ENCODE assay signal across 23 mouse cellular contexts in the genomic region with DNA sequence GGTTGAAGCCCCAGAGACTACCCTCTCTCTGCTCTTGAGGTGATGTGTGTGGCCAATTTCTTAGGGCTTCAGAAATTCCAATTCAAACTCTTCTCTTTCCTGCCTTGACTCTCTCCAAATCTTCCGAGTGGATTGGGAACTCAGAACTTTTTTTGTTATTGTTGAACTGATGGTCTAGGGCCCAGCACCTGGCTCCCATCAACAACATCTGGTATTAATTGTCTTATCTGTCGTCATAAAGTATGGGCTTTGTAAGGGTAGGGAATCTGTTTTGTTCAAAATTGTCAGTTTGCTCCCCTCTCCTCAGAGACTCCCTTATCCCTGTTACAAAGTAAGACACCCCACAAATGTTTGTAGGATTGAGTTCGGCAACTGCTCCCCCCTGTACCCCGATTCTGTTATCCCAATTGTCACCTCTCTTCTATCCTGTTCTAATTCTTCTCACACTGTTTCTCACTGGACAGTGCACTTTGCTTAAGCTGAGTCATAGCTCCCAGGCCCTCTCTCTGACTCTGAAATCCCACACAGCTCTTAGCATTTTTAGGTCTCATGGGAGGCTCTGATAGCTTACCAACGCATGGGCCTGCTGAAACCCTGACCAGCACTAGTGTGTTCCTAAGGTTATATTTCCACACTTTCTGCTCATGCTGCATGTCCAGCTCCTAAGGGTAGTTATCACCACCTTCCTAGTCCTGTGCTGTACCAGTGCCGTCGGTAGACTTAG.
DNase-seq lines count a peak whose midpoint lies in the region; ATAC-seq and TF ChIP-seq lines count a peak whose summit lies in the region.
"Had no signal": no experiment of that assay in that cellular context is flagged by ENCODE, and none has a peak within 500 bp of the region (broad histone marks: within the 10 kb centered on the region; RNA-seq: fewer than 3 reads in every experiment).

No protein-coding gene starts in this region.

- no peaks in the 10 kb centered on the region for H3K36me3 ChIP-seq in forebrain, embryonic 10.5 days (replicated peaks)
- H3K36me3 ChIP-seq in forebrain, embryonic 13.5 days (ENCODE audit: poor library complexity, severe bottlenecking), result no peaks in the 10 kb centered on the region
- no peaks in the 10 kb centered on the region for H3K36me3 ChIP-seq in midbrain, embryonic 11.5 days (ENCODE audit: control insufficient read depth, insufficient read depth, low read length)
- H3K36me3 ChIP-seq in midbrain, postnatal 0 days (ENCODE audit: insufficient read depth, low read length), result no peaks in the 10 kb centered on the region
- no peaks in the 10 kb centered on the region for H3K36me3 ChIP-seq in embryonic facial prominence, embryonic 14.5 days (ENCODE audit: control insufficient read depth, insufficient read depth, low read length)
- H3K36me3 ChIP-seq: hindbrain, embryonic 10.5 days; limb, embryonic 15.5 days; neural tube, embryonic 12.5 days had no signal

- WGBS in forebrain, embryonic 10.5 days, result 79% methylated on average over 7 of the region's 7 CpGs
- 91% methylated on average over 7 of the region's 7 CpGs for WGBS in forebrain, embryonic 13.5 days
- 83% methylated on average over 7 of the region's 7 CpGs for WGBS in midbrain, embryonic 11.5 days
- WGBS in midbrain, postnatal 0 days, result 90% methylated on average over 7 of the region's 7 CpGs
- 47% methylated on average over 7 of the region's 7 CpGs for WGBS in embryonic facial prominence, embryonic 14.5 days

- peak overlapping the region; percentile 54 for H3K27ac ChIP-seq in forebrain, embryonic 10.5 days
- no peak overlapping the region for H3K27ac ChIP-seq in forebrain, embryonic 13.5 days
- H3K27ac ChIP-seq in midbrain, embryonic 11.5 days (ENCODE audit: low read depth, low read length), result no peak overlapping the region
- H3K27ac ChIP-seq in midbrain, postnatal 0 days (ENCODE audit: low read depth, low read length), result no peak overlapping the region
- no peak overlapping the region for H3K27ac ChIP-seq in embryonic facial prominence, embryonic 14.5 days (replicated peaks; ENCODE audit: low read depth, low read length)
- H3K27ac ChIP-seq: limb, embryonic 15.5 days; neural tube, embryonic 12.5 days had no signal

- no peak overlapping the region for H3K4me2 ChIP-seq in forebrain, embryonic 13.5 days
- no peak overlapping the region for H3K4me2 ChIP-seq in midbrain, embryonic 11.5 days
- H3K4me2 ChIP-seq in midbrain, postnatal 0 days (ENCODE audit: low read depth, low read length, poor library complexity, severe bottlenecking), result no peak overlapping the region
- no peak overlapping the region for H3K4me2 ChIP-seq in embryonic facial prominence, embryonic 14.5 days (ENCODE audit: low read depth, low read length)
- H3K4me2 ChIP-seq: limb, embryonic 15.5 days; neural tube, embryonic 12.5 days had no signal

- no peak overlapping the region for H3K9ac ChIP-seq in forebrain, embryonic 13.5 days
- H3K9ac ChIP-seq in midbrain, embryonic 11.5 days (ENCODE audit: low read length), result no peak overlapping the region
- no peak overlapping the region for H3K9ac ChIP-seq in midbrain, postnatal 0 days (replicated peaks; ENCODE audit: low read length, poor library complexity, severe bottlenecking)
- H3K9ac ChIP-seq in embryonic facial prominence, embryonic 14.5 days (ENCODE audit: low read depth, low read length), result no peak overlapping the region
- H3K9ac ChIP-seq: limb, embryonic 15.5 days; neural tube, embryonic 12.5 days had no signal

- DNase-seq in forebrain, embryonic 10.5 days (ENCODE audit: extremely low spot score, low spot score), result no peak
- DNase-seq in midbrain, embryonic 11.5 days (ENCODE audit: low spot score, missing footprints), result peak; percentile 78
- no peak for DNase-seq in midbrain, postnatal 0 days (ENCODE audit: low spot score)
- DNase-seq in embryonic facial prominence, embryonic 14.5 days (ENCODE audit: low spot score), result peak; percentile 39
- DNase-seq in skeletal muscle tissue, adult 2 months (ENCODE audit: low read depth, low spot score), result peak; percentile 39
- no peak for DNase-seq in ovary, postnatal 14 days (ENCODE audit: low spot score)
- DNase-seq in kidney, postnatal 36 days, result no peak
- DNase-seq: adrenal gland, postnatal 10 days; cerebellum, adult 18-20 months; cerebellum, postnatal 36 days; kidney, adult 8-10 months; kidney, postnatal 4 days; layer of hippocampus, postnatal 36 days; lung, postnatal 14 days; thymus, postnatal 4 days had no signal

- H3K27me3 ChIP-seq in forebrain, embryonic 10.5 days (ENCODE audit: poor library complexity, severe bottlenecking), result no peaks in the 10 kb centered on the region
- H3K27me3 ChIP-seq in forebrain, embryonic 13.5 days, result no peaks in the 10 kb centered on the region
- no peaks in the 10 kb centered on the region for H3K27me3 ChIP-seq in midbrain, embryonic 11.5 days (ENCODE audit: control insufficient read depth, insufficient read depth, low read length)
- no peaks in the 10 kb centered on the region for H3K27me3 ChIP-seq in midbrain, postnatal 0 days (ENCODE audit: insufficient read depth, low read length)
- no peaks in the 10 kb centered on the region for H3K27me3 ChIP-seq in embryonic facial prominence, embryonic 14.5 days (replicated peaks; ENCODE audit: control insufficient read depth, insufficient read depth, low read length)
- H3K27me3 ChIP-seq: CH12.LX; limb, embryonic 15.5 days; neural tube, embryonic 12.5 days had no signal

- H3K4me1 ChIP-seq in forebrain, embryonic 10.5 days, result peaks cover 42% of the 10 kb centered on the region
- 0 out of 2 replicates have a peak, but pooled peaks cover 4% of the 10 kb centered on the region for H3K4me1 ChIP-seq in forebrain, embryonic 13.5 days
- no peaks in the 10 kb centered on the region for H3K4me1 ChIP-seq in midbrain, embryonic 11.5 days (ENCODE audit: control insufficient read depth, insufficient read depth, low read length)
- no peaks in the 10 kb centered on the region; the same call in 1 of the 2 replicates for H3K4me1 ChIP-seq in midbrain, postnatal 0 days (ENCODE audit: insufficient read depth, low read length)
- H3K4me1 ChIP-seq in embryonic facial prominence, embryonic 14.5 days (ENCODE audit: control insufficient read depth, insufficient read depth, low read length), result peaks cover 16% of the 10 kb centered on the region

- no peak overlapping the region for H3K4me3 ChIP-seq in forebrain, embryonic 10.5 days
- no peak overlapping the region for H3K4me3 ChIP-seq in forebrain, embryonic 13.5 days
- no peak overlapping the region for H3K4me3 ChIP-seq in midbrain, embryonic 11.5 days (ENCODE audit: low read depth, low read length)
- no peak overlapping the region for H3K4me3 ChIP-seq in midbrain, postnatal 0 days (ENCODE audit: low read depth, low read length)
- H3K4me3 ChIP-seq in embryonic facial prominence, embryonic 14.5 days (ENCODE audit: low read depth, low read length), result no peak overlapping the region
- H3K4me3 ChIP-seq: erythroblast, embryonic 14.5 days; hindbrain, embryonic 10.5 days; limb, embryonic 15.5 days; megakaryocyte, embryonic 14.5 days; neural tube, embryonic 12.5 days had no signal

- H3K9me3 ChIP-seq in forebrain, embryonic 10.5 days, result no peaks in the 10 kb centered on the region
- H3K9me3 ChIP-seq in forebrain, embryonic 13.5 days (replicated peaks), result no peaks in the 10 kb centered on the region
- no peaks in the 10 kb centered on the region for H3K9me3 ChIP-seq in midbrain, embryonic 11.5 days (ENCODE audit: control insufficient read depth, low read length)
- H3K9me3 ChIP-seq in midbrain, postnatal 0 days (ENCODE audit: low read length), result no peaks in the 10 kb centered on the region
- no peaks in the 10 kb centered on the region for H3K9me3 ChIP-seq in embryonic facial prominence, embryonic 14.5 days (ENCODE audit: control insufficient read depth, low read length)
- H3K9me3 ChIP-seq: hindbrain, embryonic 10.5 days; limb, embryonic 15.5 days; neural tube, embryonic 12.5 days had no signal

- no peak for TF ChIP-seq CTCF in midbrain, postnatal 0 days (IDR thresholded peaks at IDR 0.05)

- ATAC-seq in forebrain, embryonic 13.5 days, result no peak
- no peak for ATAC-seq in midbrain, embryonic 11.5 days (ENCODE audit: low FRiP score)
- ATAC-seq in midbrain, postnatal 0 days (ENCODE audit: low FRiP score), result no peak
- ATAC-seq in embryonic facial prominence, embryonic 14.5 days (ENCODE audit: low read depth), result peak; percentile 34; the same call in 1 of the 2 replicates
- ATAC-seq: forebrain, embryonic 16.5 days had no signal

Comparison
In these comparisons a context has a peak if more than half of its experiments do, and no peak if none do; other contexts are left out.
1. DNase-seq: peak in midbrain, embryonic 11.5 days (single experiment), embryonic facial prominence, embryonic 14.5 days (single experiment) and skeletal muscle tissue, adult 2 months (single experiment); none in forebrain, embryonic 10.5 days (single experiment), midbrain, postnatal 0 days (single experiment), ovary, postnatal 14 days (single experiment) and kidney, postnatal 36 days (0 of 2).